Mouse (Mus musculus): ENCODE measurements around the gene Stag3. TPM values are rescaled to one million over a fixed set of nuclear protein-coding genes. Genes with fewer than 3 reads are reported as not detected.
A peak's percentile ranks its signal among the peaks of the same experiment; 100 is the strongest.

The Stag3 gene
- polyA plus RNA-seq, 1 experiment from 2014 or later = 9.2 TPM

- 3% methylated on average over 12 of the region's 12 CpGs for WGBS
- H3K9ac ChIP-seq = no peak within 1 kb of the TSS
- peak within 1 kb of the TSS; percentile 4 for H3K4me3 ChIP-seq
Measured at GRCm38 (mm10) chr5:138272409-138272923, 7.6 kb upstream of the Stag3 start, which contains the start of gene Gal3st4. Gal3st4 (minus strand) TSS chr5:138272840.

GRCm38 (mm10) chr5:138274186-138274585 lies 5.9 kb upstream of the Stag3 start:
- Histone ChIP-seq H3K36me3 (peaks cover 10% of the 10 kb centered on the region), H3K27me3 (no peaks in the 10 kb centered on the region), H3K9ac (no peak overlapping the region), H3K27ac (replicated peaks) (no peak overlapping the region), H3K9me3 (no peaks in the 10 kb centered on the region), H3K4me3 (no peak overlapping the region), H3K4me2 (no peak overlapping the region), H3K4me1 (replicated peaks) (peaks cover 56% of the 10 kb centered on the region)
- ATAC-seq (ENCODE audit: low FRiP score, low read depth) = no peak
- WGBS = 50% methylated on average over 8 of the region's 8 CpGs

More at GRCm38 (mm10) chr5:138272409-138272923, 7.6 kb upstream of the Stag3 start, which contains the start of gene Gal3st4:
- H3K4me2 ChIP-seq = peak within 1 kb of the TSS; percentile 22
- no peak for ATAC-seq (ENCODE audit: low FRiP score, low read depth)
- peaks cover 39% of the 10 kb centered on the region for H3K4me1 ChIP-seq (replicated peaks)
- H3K27ac ChIP-seq (replicated peaks) = no peak within 1 kb of the TSS
- no peaks in the 10 kb centered on the region for H3K27me3 ChIP-seq
- peaks cover 7% of the 10 kb centered on the region for H3K36me3 ChIP-seq
- H3K9me3 ChIP-seq = no peaks in the 10 kb centered on the region

GRCm38 (mm10) chr5:138275216-138276050 lies 4.6 kb upstream of the Stag3 start:
- Histone ChIP-seq H3K27me3 (no peaks in the 10 kb centered on the region), H3K9ac (peak overlapping the region; percentile 39), H3K4me1 (replicated peaks) (peaks cover 59% of the 10 kb centered on the region), H3K27ac (replicated peaks) (no peak overlapping the region), H3K4me3 (peak overlapping the region; percentile 33), H3K9me3 (no peaks in the 10 kb centered on the region), H3K36me3 (peaks cover 10% of the 10 kb centered on the region), H3K4me2 (peak overlapping the region; percentile 63)
- no peak for ATAC-seq (ENCODE audit: low FRiP score, low read depth)
- WGBS = 10% methylated on average over 41 of the region's 41 CpGs

- Histone ChIP-seq H3K9me3 (no peaks in the 10 kb centered on the region), H3K36me3 (peaks cover 10% of the 10 kb centered on the region), H3K27ac (replicated peaks) (no peak overlapping the region), H3K9ac (peak overlapping the region; percentile 72; the same call in 1 of the 2 replicates), H3K4me1 (replicated peaks) (peaks cover 58% of the 10 kb centered on the region), H3K4me2 (peak overlapping the region; percentile 79), H3K4me3 (peak overlapping the region; percentile 68), H3K27me3 (no peaks in the 10 kb centered on the region)
- WGBS = 84% methylated on average over 7 of the region's 7 CpGs
- ATAC-seq (ENCODE audit: low FRiP score, low read depth) = no peak
Measured at GRCm38 (mm10) chr5:138277994-138278393, 2.0 kb upstream of the Stag3 start.

GRCm38 (mm10) chr5:138280425-138280768 lies 357 bp downstream of the Stag3 start:
- 27% methylated on average over 26 of the region's 26 CpGs for WGBS
- no peak for ATAC-seq (ENCODE audit: low FRiP score, low read depth)
- Histone ChIP-seq H3K9ac (no peak overlapping the region), H3K27me3 (no peaks in the 10 kb centered on the region), H3K36me3 (peaks cover 10% of the 10 kb centered on the region), H3K4me2 (peak overlapping the region; percentile 79), H3K9me3 (no peaks in the 10 kb centered on the region), H3K27ac (replicated peaks) (peak overlapping the region; percentile 28), H3K4me1 (replicated peaks) (peaks cover 43% of the 10 kb centered on the region), H3K4me3 (peak overlapping the region; percentile 68)

GRCm38 (mm10) chr5:138280829-138281228 lies 789 bp downstream of the Stag3 start:
- peak overlapping the region; percentile 68; the same call in 1 of the 2 replicates for H3K4me3 ChIP-seq
- no peak for ATAC-seq (ENCODE audit: low FRiP score, low read depth)

GRCm38 (mm10) chr5:138281798-138282197 lies 1.8 kb downstream of the Stag3 start:
- H3K9ac ChIP-seq = no peak overlapping the region
- no peak overlapping the region for H3K4me3 ChIP-seq
- peaks cover 9% of the 10 kb centered on the region for H3K36me3 ChIP-seq
- H3K27me3 ChIP-seq = no peaks in the 10 kb centered on the region
- WGBS = 75% methylated on average over 2 of the region's 2 CpGs
- ATAC-seq (ENCODE audit: low FRiP score, low read depth) = no peak
- H3K4me1 ChIP-seq (replicated peaks) = peaks cover 29% of the 10 kb centered on the region
- no peaks in the 10 kb centered on the region for H3K9me3 ChIP-seq
- no peak overlapping the region for H3K4me2 ChIP-seq
- H3K27ac ChIP-seq (replicated peaks) = no peak overlapping the region

More at GRCm38 (mm10) chr5:138280829-138281228, 789 bp downstream of the Stag3 start:
- 93% methylated on average over 15 of the region's 15 CpGs for WGBS
- Histone ChIP-seq H3K36me3 (peaks cover 10% of the 10 kb centered on the region), H3K9ac (no peak overlapping the region), H3K4me1 (replicated peaks) (peaks cover 39% of the 10 kb centered on the region), H3K4me2 (peak overlapping the region; percentile 79), H3K27ac (replicated peaks) (no peak overlapping the region), H3K9me3 (no peaks in the 10 kb centered on the region), H3K27me3 (no peaks in the 10 kb centered on the region)

- Histone ChIP-seq H3K9ac (no peak overlapping the region), H3K4me1 (replicated peaks) (peaks cover 11% of the 10 kb centered on the region), H3K27ac (replicated peaks) (no peak overlapping the region), H3K36me3 (no peaks in the 10 kb centered on the region), H3K4me2 (no peak overlapping the region), H3K27me3 (no peaks in the 10 kb centered on the region), H3K4me3 (no peak overlapping the region), H3K9me3 (no peaks in the 10 kb centered on the region)
- WGBS = 58% methylated on average over 1 of the region's 1 CpGs
- no peak for ATAC-seq (ENCODE audit: low FRiP score, low read depth)
Measured at GRCm38 (mm10) chr5:138283540-138283939, 3.5 kb downstream of the Stag3 start.

- Histone ChIP-seq H3K4me1 (replicated peaks) (no peaks in the 10 kb centered on the region), H3K9ac (no peak overlapping the region), H3K9me3 (no peaks in the 10 kb centered on the region), H3K27me3 (no peaks in the 10 kb centered on the region), H3K27ac (replicated peaks) (no peak overlapping the region), H3K4me2 (no peak overlapping the region), H3K36me3 (peaks cover 3% of the 10 kb centered on the region; the same call in 1 of the 2 replicates), H3K4me3 (no peak overlapping the region)
- no peak for ATAC-seq (ENCODE audit: low FRiP score, low read depth)
- 77% methylated on average over 3 of the region's 3 CpGs for WGBS
Measured at GRCm38 (mm10) chr5:138287861-138288260, 7.8 kb downstream of the Stag3 start.

- Histone ChIP-seq H3K4me3 (no peak overlapping the region), H3K27ac (replicated peaks) (no peak overlapping the region), H3K9ac (no peak overlapping the region), H3K4me2 (no peak overlapping the region), H3K9me3 (no peaks in the 10 kb centered on the region), H3K4me1 (replicated peaks) (no peaks in the 10 kb centered on the region), H3K36me3 (peaks cover 3% of the 10 kb centered on the region; the same call in 1 of the 2 replicates), H3K27me3 (no peaks in the 10 kb centered on the region)
- WGBS = 81% methylated on average over 1 of the region's 1 CpGs
- no peak for ATAC-seq (ENCODE audit: low FRiP score, low read depth)
Measured at GRCm38 (mm10) chr5:138291638-138292037, 11.6 kb downstream of the Stag3 start.

- no peak overlapping the region for H3K4me3 ChIP-seq
- ATAC-seq (ENCODE audit: low FRiP score, low read depth) = no peak
- no peak overlapping the region for H3K27ac ChIP-seq (replicated peaks)
Measured at GRCm38 (mm10) chr5:138294158-138294557, 14.1 kb downstream of the Stag3 start.

GRCm38 (mm10) chr5:138299613-138300012 lies 19.6 kb downstream of the Stag3 start:
- Histone ChIP-seq H3K27me3 (no peaks in the 10 kb centered on the region), H3K4me1 (replicated peaks) (no peaks in the 10 kb centered on the region), H3K9me3 (no peaks in the 10 kb centered on the region), H3K27ac (replicated peaks) (no peak overlapping the region), H3K4me2 (no peak overlapping the region), H3K9ac (no peak overlapping the region), H3K4me3 (no peak overlapping the region), H3K36me3 (peaks cover 17% of the 10 kb centered on the region; the same call in 1 of the 2 replicates)
- ATAC-seq (ENCODE audit: low FRiP score, low read depth) = no peak
- 86% methylated on average over 2 of the region's 2 CpGs for WGBS

More at GRCm38 (mm10) chr5:138294158-138294557, 14.1 kb downstream of the Stag3 start:
- Histone ChIP-seq H3K4me2 (no peak overlapping the region), H3K36me3 (peaks cover 8% of the 10 kb centered on the region; the same call in 1 of the 2 replicates), H3K27me3 (no peaks in the 10 kb centered on the region), H3K9ac (no peak overlapping the region), H3K9me3 (no peaks in the 10 kb centered on the region), H3K4me1 (replicated peaks) (no peaks in the 10 kb centered on the region)
